Mouse (Mus musculus) neural tube, embryonic 11.5 days (tissue): ENCODE data around the gene Rbm3. TPM values are rescaled to one million over a fixed set of nuclear protein-coding genes. Genes with fewer than 3 reads are reported as not detected.

Source experiments
- ATAC-seq: fragments of 200-750 bp; cut with Nextera tagmentation; 2 replicates; pipeline ENCODE4 v1.8.0; 2017; ENCODE audit warnings: moderate number of reproducible peaks, mild to moderate bottlenecking, moderate TSS enrichment, moderate library complexity; ENCODE audit not compliant: insufficient read depth, low FRiP score, low TSS enrichment
- DNase-seq: peaks from one replicate; pipeline ENCODE4 v3.0.0-alpha.2; 2015; ENCODE audit warnings: low spot score
- H3K27ac ChIP-seq: fragments of 300-500 bp; sonication (generic); 2 replicates; pipeline ENCODE4 v1.5.1; 2014; ENCODE audit warnings: low read depth, mild to moderate bottlenecking, low read length
- H3K27me3 ChIP-seq: fragments of 300-500 bp; sonication (generic); 2 replicates; pipeline ENCODE4 v1.6.1; 2014; ENCODE audit warnings: mild to moderate bottlenecking, low read length, mixed read lengths; ENCODE audit not compliant: control insufficient read depth, insufficient read depth
- H3K36me3 ChIP-seq: fragments of 300-500 bp; sonication (generic); 2 replicates; pipeline ENCODE4 v1.6.1; 2014; ENCODE audit warnings: mild to moderate bottlenecking, low read length, moderate library complexity, mixed read lengths; ENCODE audit not compliant: control insufficient read depth, insufficient read depth
- H3K4me1 ChIP-seq: fragments of 300-500 bp; sonication (generic); 2 replicates; pipeline ENCODE4 v1.6.1; 2014; ENCODE audit warnings: low read length, mixed read lengths; ENCODE audit not compliant: control insufficient read depth, insufficient read depth
- H3K4me2 ChIP-seq: fragments of 300-500 bp; sonication (generic); 2 replicates; pipeline ENCODE4 v1.6.1; 2014; ENCODE audit warnings: low read depth, mild to moderate bottlenecking, moderate library complexity
- H3K4me3 ChIP-seq: fragments of 300-500 bp; sonication (generic); 2 replicates; pipeline ENCODE4 v1.5.1; 2014; ENCODE audit warnings: low read depth, low read length
- H3K9ac ChIP-seq: fragments of 300-500 bp; sonication (generic); 2 replicates; pipeline ENCODE4 v1.6.1; 2014; ENCODE audit warnings: mild to moderate bottlenecking, low read length
- H3K9me3 ChIP-seq: fragments of 300-500 bp; sonication (generic); 2 replicates; pipeline ENCODE4 v1.6.1; 2016; ENCODE audit warnings: low read length; ENCODE audit not compliant: control insufficient read depth
- WGBS: fragments of 180-500 bp; shearing (Covaris S2); extraction: QIAGEN DNeasy Blood & Tissue Kit; methylation state at CpG from one replicate; pipeline ENCODE4 v1.1.7; 2014; 5-methylcytosine and 5-hydroxymethylcytosine counted together
- polyA plus RNA-seq: library from polyadenylated mRNA; unstranded; fragments of >200 nt; fragmentation: Nextera tagmentation; extraction: Ambion mirVana; gene quantifications from 2 replicates; pipeline ENCODE4 v1.2.1, GENCODE M21; 2014

Gene Rbm3
- polyA plus RNA-seq, 1 experiment from 2014 or later = 400 TPM

GRCm38 (mm10) chrX:8090346-8090953 lies 55.2 kb downstream of the Rbm3 start, which contains the start of gene Was:
Gene Was, minus strand, starts transcription at chrX:8090498.
- no peak within 1 kb of the TSS for H3K4me2 ChIP-seq
- H3K4me3 ChIP-seq = no peak within 1 kb of the TSS
- H3K9me3 ChIP-seq = no peaks in the 10 kb centered on the region
- no peaks in the 10 kb centered on the region for H3K36me3 ChIP-seq
- H3K9ac ChIP-seq = no peak within 1 kb of the TSS
- 89% methylated on average over 14 of the region's 14 CpGs for WGBS
- ATAC-seq (no peak), DNase-seq (no peak)
- H3K4me1 ChIP-seq = no peaks in the 10 kb centered on the region
- no peak within 1 kb of the TSS for H3K27ac ChIP-seq
- no peaks in the 10 kb centered on the region for H3K27me3 ChIP-seq

GRCm38 (mm10) chrX:8089746-8090145 lies 55.9 kb downstream of the Rbm3 start:
- Histone ChIP-seq H3K4me2 (no peak overlapping the region), H3K9me3 (no peaks in the 10 kb centered on the region), H3K27ac (no peak overlapping the region), H3K9ac (no peak overlapping the region), H3K27me3 (no peaks in the 10 kb centered on the region), H3K4me3 (no peak overlapping the region), H3K4me1 (no peaks in the 10 kb centered on the region), H3K36me3 (no peaks in the 10 kb centered on the region)
- WGBS = 87% methylated on average over 3 of the region's 3 CpGs
- ATAC-seq (no peak), DNase-seq (no peak)

Other genes starting within 250 kb of the Rbm3 start
- 137 and 143 TPM in 2 replicates for gene Pqbp1, start 246.6 kb downstream of the Rbm3 start, polyA plus RNA-seq
- gene Timm17b, start 246.5 kb downstream of the Rbm3 start, polyA plus RNA-seq = 171 and 184 TPM in 2 replicates
- gene Gm10491, start 238.0 kb downstream of the Rbm3 start, polyA plus RNA-seq = not detected in 2 replicates
- not detected in 2 replicates for gene Gm10490, start 236.3 kb downstream of the Rbm3 start, polyA plus RNA-seq
- gene Pcsk1n, start 226.1 kb downstream of the Rbm3 start, polyA plus RNA-seq = 29.6 and 33.1 TPM in 2 replicates
- not detected in 2 replicates for gene Eras, start 217.3 kb downstream of the Rbm3 start, polyA plus RNA-seq
- 51.6 and 53.6 TPM in 2 replicates for gene Hdac6, start 198.0 kb downstream of the Rbm3 start, polyA plus RNA-seq
- 4.7 and 4.9 TPM in 2 replicates for gene Gata1, start 167.8 kb downstream of the Rbm3 start, polyA plus RNA-seq
- not detected in 2 replicates for gene Glod5, start 127.4 kb downstream of the Rbm3 start, polyA plus RNA-seq
- gene Suv39h1, start 71.1 kb downstream of the Rbm3 start, polyA plus RNA-seq = 82.5 and 84.8 TPM in 2 replicates
- gene Was, start 55.4 kb downstream of the Rbm3 start, polyA plus RNA-seq = 0.19 and 0.32 TPM in 2 replicates
- gene Wdr13, start 13.0 kb downstream of the Rbm3 start, polyA plus RNA-seq = 25.6 and 27.3 TPM in 2 replicates
- gene Tbc1d25, start 30.3 kb upstream of the Rbm3 start, polyA plus RNA-seq = 13.5 and 14.8 TPM in 2 replicates
- gene Ebp, start 47.6 kb upstream of the Rbm3 start, polyA plus RNA-seq = 34.5 and 34.9 TPM in 2 replicates
- gene Porcn, start 60.6 kb upstream of the Rbm3 start, polyA plus RNA-seq = 23.8 and 24.6 TPM in 2 replicates
- gene Ftsj1, start 106.5 kb upstream of the Rbm3 start, polyA plus RNA-seq = 48.0 and 55.7 TPM in 2 replicates
- gene Slc38a5, start 125.3 kb upstream of the Rbm3 start, polyA plus RNA-seq = 3.8 and 4.5 TPM in 2 replicates
- gene Ssxb10, start 181.5 kb upstream of the Rbm3 start, polyA plus RNA-seq = not detected in 2 replicates
- not detected in 2 replicates for gene Ssxb9, start 221.1 kb upstream of the Rbm3 start, polyA plus RNA-seq